Mouse (Mus musculus) liver, postnatal 0 days (tissue): ENCODE measurements at regions not wholly inside any gene's neighbourhood (a gene's known extent, or its start where the extent isn't known, plus 50 kb on each side); places are given as distances from the start of the nearest gene placed in this dataset.

ENCODE experiments used
- CTCF ChIP-seq: sonication (generic); IDR thresholded peaks from 2 replicates; pipeline ENCODE4 v1.5.1; 2016; ENCODE audit warnings: antibody characterized with exemption, low read depth
- EP300 ChIP-seq: IDR thresholded peaks from 2 replicates; pipeline ENCODE4 v1.6.1; 2016; ENCODE audit warnings: antibody characterized with exemption, low read depth, mild to moderate bottlenecking

DNA sequence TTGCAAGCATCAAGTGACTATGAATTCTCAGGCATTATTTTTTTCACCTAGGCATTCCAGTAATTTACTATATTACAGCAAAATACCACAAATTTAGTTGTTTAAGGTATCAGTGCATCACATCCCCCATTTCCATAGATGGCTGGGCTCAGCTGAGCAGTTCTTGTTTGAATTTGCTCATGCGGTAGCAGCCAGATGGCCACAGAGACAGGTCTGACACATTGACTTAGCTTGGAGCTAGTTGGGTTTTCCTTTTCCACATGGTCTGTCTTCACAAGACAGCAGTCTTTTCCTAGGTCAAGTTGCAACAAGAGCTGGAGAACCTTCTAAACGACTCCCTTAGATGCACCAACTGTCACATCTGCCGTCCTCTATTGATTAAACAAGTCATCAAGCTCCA is 232.9 kb upstream of the Clnk start:
- TF ChIP-seq EP300 (no peak), CTCF (no peak)
